25 mouse cellular contexts compared by ENCODE assay signal in the genomic region with DNA sequence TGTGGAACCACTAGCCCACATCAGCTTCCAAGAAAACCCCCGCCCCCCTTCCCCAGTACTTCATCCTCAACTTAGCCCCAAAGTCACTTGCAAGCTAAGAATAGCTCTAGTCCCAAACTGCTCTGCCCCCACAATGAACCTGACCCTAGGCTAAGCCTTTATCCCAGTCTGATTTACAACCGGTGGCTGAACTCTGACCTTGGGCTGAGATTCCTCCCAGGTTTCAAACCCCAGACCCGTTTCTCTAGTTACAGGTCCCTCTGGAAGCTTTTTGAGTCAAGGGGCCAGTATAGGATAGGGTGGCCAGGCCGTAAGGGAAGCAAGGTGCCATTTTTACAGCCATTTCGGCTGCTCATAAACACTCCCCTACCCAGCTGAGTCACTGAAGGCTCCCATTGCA. TPM values are rescaled to one million over a fixed set of nuclear protein-coding genes. Genes with fewer than 3 reads are reported as not detected.
DNase-seq lines count a peak whose midpoint lies in the region; ATAC-seq and TF ChIP-seq lines count a peak whose summit lies in the region.
"Had no signal": no experiment of that assay in that cellular context is flagged by ENCODE, and none has a peak within 500 bp of the region (broad histone marks: within the 10 kb centered on the region; RNA-seq: fewer than 3 reads in every experiment).

No protein-coding gene starts in this region.

- no peaks in the 10 kb centered on the region; the same call in 1 of the 2 replicates for H3K36me3 ChIP-seq in kidney, adult 2 months (ENCODE audit: control insufficient read depth, insufficient read depth, low read length)
- no peaks in the 10 kb centered on the region for H3K36me3 ChIP-seq in kidney, embryonic 16.5 days (ENCODE audit: insufficient read depth, low read length)
- no peaks in the 10 kb centered on the region for H3K36me3 ChIP-seq in liver, embryonic 13.5 days
- H3K36me3 ChIP-seq: forebrain, embryonic 15.5 days; G1E; limb, embryonic 15.5 days had no signal

- H3K27me3 ChIP-seq in kidney, adult 2 months (replicated peaks; ENCODE audit: control insufficient read depth, insufficient read depth, low read length), result no peaks in the 10 kb centered on the region
- H3K27me3 ChIP-seq in kidney, embryonic 16.5 days (ENCODE audit: insufficient read depth, low read length), result no peaks in the 10 kb centered on the region; the same call in none of the 2 replicates
- peaks cover 74% of the 10 kb centered on the region for H3K27me3 ChIP-seq in liver, embryonic 13.5 days

- H3K4me2 ChIP-seq in kidney, embryonic 16.5 days (replicated peaks; ENCODE audit: low read depth, low read length), result peak overlapping the region; percentile 36
- H3K4me2 ChIP-seq in liver, embryonic 13.5 days, result no peak overlapping the region
- H3K4me2 ChIP-seq: forebrain, embryonic 15.5 days had no signal

- TF ChIP-seq POLR2A in kidney, adult 2 months (IDR thresholded peaks at IDR 0.05; ENCODE audit: low read depth, low read length), result no peak

- TF ChIP-seq CTCF in kidney, adult 2 months (conservative IDR thresholded peaks at IDR 0.05; ENCODE audit: insufficient read depth, insufficient read length, low read depth, low read length), result no peak

- no peak for ATAC-seq in kidney, embryonic 16.5 days (ENCODE audit: low FRiP score, low TSS enrichment)
- ATAC-seq in liver, embryonic 13.5 days (ENCODE audit: low read depth), result 0 out of 2 replicates have a peak, but pooled peaks have one; percentile 1
- ATAC-seq: forebrain, embryonic 15.5 days; hindbrain, postnatal 0 days had no signal

- H3K9me3 ChIP-seq in kidney, embryonic 16.5 days (ENCODE audit: low read length), result no peaks in the 10 kb centered on the region
- H3K9me3 ChIP-seq in liver, embryonic 13.5 days (replicated peaks), result no peaks in the 10 kb centered on the region
- H3K9me3 ChIP-seq: forebrain, embryonic 15.5 days; G1E; limb, embryonic 15.5 days; megakaryocyte, embryonic 14.5 days had no signal

- H3K4me1 ChIP-seq in kidney, adult 2 months (ENCODE audit: control insufficient read depth, insufficient read depth, low read length), result peaks cover 32% of the 10 kb centered on the region; the same call in 1 of the 2 replicates
- peaks cover 62% of the 10 kb centered on the region for H3K4me1 ChIP-seq in kidney, embryonic 16.5 days (ENCODE audit: insufficient read depth, low read length)
- peaks cover 35% of the 10 kb centered on the region for H3K4me1 ChIP-seq in liver, embryonic 13.5 days (replicated peaks)

- WGBS in kidney, adult 2 months, result 50% methylated on average over 5 of the region's 5 CpGs
- WGBS in kidney, embryonic 16.5 days, result 19% methylated on average over 5 of the region's 5 CpGs
- WGBS in liver, embryonic 13.5 days (ENCODE audit: insufficient replicate concordance), result 42% methylated on average over 5 of the region's 5 CpGs

- peak overlapping the region; percentile 42 for H3K9ac ChIP-seq in kidney, embryonic 16.5 days (replicated peaks; ENCODE audit: low read length)
- no peak overlapping the region for H3K9ac ChIP-seq in liver, embryonic 13.5 days
- H3K9ac ChIP-seq: forebrain, embryonic 15.5 days; limb, embryonic 15.5 days had no signal

- peak overlapping the region; percentile 94 for H3K27ac ChIP-seq in kidney, adult 2 months (ENCODE audit: insufficient read depth, low read depth, low read length)
- peak overlapping the region; percentile 87 for H3K27ac ChIP-seq in kidney, embryonic 16.5 days (ENCODE audit: low read length)
- peak overlapping the region; percentile 53; the same call in 1 of the 2 replicates for H3K27ac ChIP-seq in liver, embryonic 13.5 days
- H3K27ac ChIP-seq: forebrain, embryonic 15.5 days; hindbrain, postnatal 0 days; limb, embryonic 15.5 days; stomach, postnatal 0 days had no signal

- intact Hi-C loops in left cerebral cortex, postnatal 36 days (cut with DNase I), result no loop called here
- intact Hi-C loops in gastrocnemius, postnatal 36 days (cut with DNase I), result no loop called here

- H3K4me3 ChIP-seq in kidney, adult 2 months (ENCODE audit: insufficient read depth, low read depth, low read length), result peak overlapping the region; percentile 53
- H3K4me3 ChIP-seq in kidney, embryonic 16.5 days (ENCODE audit: low read length), result peak overlapping the region; percentile 14; the same call in 1 of the 2 replicates
- H3K4me3 ChIP-seq in liver, embryonic 13.5 days (replicated peaks), result no peak overlapping the region
- H3K4me3 ChIP-seq: forebrain, embryonic 15.5 days; limb, embryonic 15.5 days; megakaryocyte, embryonic 14.5 days had no signal

- peak; percentile 62 for DNase-seq in kidney, adult 2 months
- DNase-seq in kidney, postnatal 14 days, result no peak
- peak; percentile 72 for DNase-seq in embryo, embryonic 11 days
- no peak for DNase-seq in liver, embryonic 13.5 days
- no peak for DNase-seq in left cerebral cortex, postnatal 36 days (ENCODE audit: low spot score in 2 of 2)
- no peak for DNase-seq in gastrocnemius, postnatal 36 days
- DNase-seq: cerebellum, adult 11-12 months; cerebellum, postnatal 36 days; lung, postnatal 10 days; right cerebral cortex, adult 18-20 months; thymus, postnatal 25 days had no signal

RNA-seq across cellular contexts. Expression of a gene that starts 0.7 kb away (rescaled TPM):
- 740 and 847 TPM in 2 replicates for polyA plus RNA-seq in kidney, adult 2 months (2012; rRNA removed)
- 98.8 and 108 TPM in 2 replicates for polyA plus RNA-seq in kidney, embryonic 16.5 days (2015; fragmentation: Nextera tagmentation; extraction: Ambion mirVana)
- polyA plus RNA-seq in liver, embryonic 13.5 days (2015; fragmentation: Nextera tagmentation; extraction: Ambion mirVana), result 4.7 and 5.8 TPM in 2 replicates
- 1 to 10 TPM; 4.6 to 7.1 TPM for total RNA-seq in left cerebral cortex, postnatal 36 days (2021)
- 1 to 10 TPM in 1 of 2 experiments, under 1 TPM in 1; 0.74 to 1.1 TPM for total RNA-seq in gastrocnemius, postnatal 36 days (2021)
- total RNA-seq: G1E; monocyte, adult 5-6 weeks had no signal

RNA-seq across cellular contexts. Expression of a gene that starts 4.6 kb away (rescaled TPM):
- 1.6 and 11.5 TPM in 2 replicates for polyA plus RNA-seq in kidney, adult 2 months (2012; rRNA removed)
- 1.5 and 3.6 TPM in 2 replicates for polyA plus RNA-seq in kidney, embryonic 16.5 days (2015; fragmentation: Nextera tagmentation; extraction: Ambion mirVana)
- polyA plus RNA-seq in liver, embryonic 13.5 days (2015; fragmentation: Nextera tagmentation; extraction: Ambion mirVana), result 0.56 and 5.4 TPM in 2 replicates
- under 1 TPM in 1 of 2 experiments, not detected in 1; 0.59 TPM for total RNA-seq in left cerebral cortex, postnatal 36 days (2021)
- 1,000 to 10,000 TPM in 1 of 2 experiments, 100 to 1,000 TPM in 1; 290 to 1,186 TPM for total RNA-seq in gastrocnemius, postnatal 36 days (2021)
- total RNA-seq: G1E; hindbrain, postnatal 0 days; monocyte, adult 5-6 weeks had no signal
- polyA plus RNA-seq: G1E had no signal

RNA-seq across cellular contexts. Expression of a gene that starts 51.7 kb away (rescaled TPM):
- not detected in 2 replicates for polyA plus RNA-seq in kidney, adult 2 months (2012; rRNA removed)
- polyA plus RNA-seq in kidney, embryonic 16.5 days (2015; fragmentation: Nextera tagmentation; extraction: Ambion mirVana), result not detected in 2 replicates
- not detected in 2 replicates for polyA plus RNA-seq in liver, embryonic 13.5 days (2015; fragmentation: Nextera tagmentation; extraction: Ambion mirVana)
- total RNA-seq in left cerebral cortex, postnatal 36 days (2021), result not detected
- total RNA-seq in gastrocnemius, postnatal 36 days (2021), result not detected
- total RNA-seq: adrenal gland, adult 18-20 months; gastrocnemius, adult 8-10 months; heart, adult 8-10 months; heart, postnatal 25 days; hindbrain, postnatal 0 days; monocyte, adult 5-6 weeks had no signal
- polyA plus RNA-seq: forebrain, embryonic 15.5 days; hindbrain, postnatal 0 days; large intestine, adult 2 months; limb, embryonic 15.5 days; neural tube, embryonic 14.5 days; stomach, postnatal 0 days had no signal

Comparison
In these comparisons a context has a peak if more than half of its experiments do, and no peak if none do; other contexts are left out.
1. DNase-seq: peak in kidney, adult 2 months (single experiment) and embryo, embryonic 11 days (single experiment); none in kidney, postnatal 14 days (single experiment), liver, embryonic 13.5 days (single experiment), left cerebral cortex, postnatal 36 days (0 of 2) and gastrocnemius, postnatal 36 days (0 of 2).
2. RNA of a gene that starts 0.7 kb away (polyA plus RNA-seq): 740 to 847 TPM in kidney, adult 2 months and 98.8 to 108 TPM in kidney, embryonic 16.5 days; 4.7 to 5.8 TPM in liver, embryonic 13.5 days; every median in the first group is over 10 times any median in the second.
3. Peak in every context shown above with its lines, with median percentiles within 50 percentile points of each other: H3K27ac ChIP-seq.